Mouse (Mus musculus) heart, adult 2 months (tissue): ENCODE data around the gene Atp6v1fnb. TPM values are rescaled to one million over a fixed set of nuclear protein-coding genes. Genes with fewer than 3 reads are reported as not detected.

ENCODE experiments used
- DNase-seq, 2 experiments: peaks; one replicate each; pipeline ENCODE4 v3.0.0; 2021
- H3K27ac ChIP-seq: fragments of 200-600 bp; 2 replicates; pipeline ENCODE4 v1.8.1; 2022
- H3K27me3 ChIP-seq: fragments of 200-500 bp; 2 replicates; pipeline ENCODE4 v1.6.1; 2012; ENCODE audit warnings: mild to moderate bottlenecking, low read length, inconsistent platforms, mixed read lengths; ENCODE audit not compliant: control insufficient read depth, insufficient read depth
- H3K36me3 ChIP-seq: fragments of 200-500 bp; 2 replicates; pipeline ENCODE4 v1.6.1; 2012; ENCODE audit warnings: low read length, inconsistent platforms; ENCODE audit not compliant: control insufficient read depth, insufficient read depth
- H3K4me1 ChIP-seq: fragments of 200-500 bp; 2 replicates; pipeline ENCODE4 v1.6.1; 2011; ENCODE audit warnings: low read length; ENCODE audit not compliant: control insufficient read depth, insufficient read depth
- H3K4me3 ChIP-seq: fragments of 200-600 bp; 2 replicates; pipeline ENCODE4 v1.8.1; 2022
- H3K79me2 ChIP-seq: fragments of 200-500 bp; replicated peaks from 2 replicates; pipeline ENCODE4 v1.6.1; 2012; ENCODE audit warnings: mild to moderate bottlenecking, inconsistent platforms, low read length, moderate library complexity, mixed read lengths; ENCODE audit not compliant: control insufficient read depth, insufficient read depth
- H3K9ac ChIP-seq: fragments of 200-500 bp; 2 replicates; pipeline ENCODE4 v1.6.1; 2012; ENCODE audit warnings: low read depth, mild to moderate bottlenecking, control low read depth, inconsistent platforms, low read length, mixed read lengths
- CTCF ChIP-seq: fragments of 200-600 bp; IDR thresholded peaks from 2 replicates; pipeline ENCODE4 v1.8.1; 2022; ENCODE audit warnings: antibody characterized with exemption, mild to moderate bottlenecking, moderate library complexity
- EP300 ChIP-seq: fragments of 200-500 bp; IDR thresholded peaks from 2 replicates; pipeline ENCODE4 v1.6.1; 2011; ENCODE audit warnings: low read depth, low read length, control low read depth; ENCODE audit not compliant: insufficient read depth
- POLR2A ChIP-seq: fragments of 200-500 bp; IDR thresholded peaks from 2 replicates; pipeline ENCODE4 v1.6.1; 2011; ENCODE audit warnings: mild to moderate bottlenecking, low read depth, low read length, control low read depth; ENCODE audit not compliant: insufficient read depth
- WGBS: fragments of 180-500 bp; shearing (Covaris S2); methylation state at CpG from one replicate; pipeline ENCODE4 v1.1.7; 2018; 5-methylcytosine and 5-hydroxymethylcytosine counted together
- intact Hi-C: fragments of 180-260 bp; cut with DNase I; formaldehyde crosslinking; loops from one replicate; pipeline ENCODE4 v1.15.1; 2025
- polyA plus RNA-seq: library from polyadenylated mRNA; depleted of rRNA; stranded (reverse); fragments of >200 nt; gene quantifications from 2 replicates; pipeline ENCODE4 v1.2.3, GENCODE M21; 2012
- total RNA-seq, 2 experiments: library from RNA; stranded (reverse); gene quantifications; 2 replicates each; pipeline ENCODE4 v1.2.3; 2021

Gene Atp6v1fnb
- total and polyA plus RNA-seq, 3 experiments: not detected

DNA sequence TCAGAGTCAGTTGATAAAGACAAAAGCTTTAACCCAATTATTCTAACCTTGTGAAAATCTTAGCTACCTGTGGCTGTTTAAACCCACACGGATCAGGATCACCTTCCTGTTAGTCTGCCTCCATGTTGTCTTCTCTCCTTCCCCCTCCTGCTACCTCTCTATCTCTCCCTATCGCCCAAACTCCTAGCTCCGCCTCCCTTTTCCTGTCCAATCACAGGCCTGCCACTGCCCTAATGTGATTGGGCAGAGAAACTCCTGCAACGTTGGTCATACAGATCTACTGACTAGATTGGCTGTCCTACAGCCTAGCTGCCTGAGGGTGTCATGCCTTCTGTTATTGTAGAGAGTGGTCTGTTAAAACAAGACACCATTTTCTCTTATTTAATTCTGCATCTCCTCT, 21.4 kb upstream of the Atp6v1fnb start:
- no peaks in the 10 kb centered on the region for H3K79me2 ChIP-seq
- intact Hi-C loops: no loop called here
- no peak for DNase-seq
- H3K27ac ChIP-seq: no peak overlapping the region
- no peaks in the 10 kb centered on the region for H3K36me3 ChIP-seq
- no peak overlapping the region for H3K9ac ChIP-seq
- 32% methylated on average over 4 of the region's 4 CpGs for WGBS
- no peaks in the 10 kb centered on the region for H3K4me1 ChIP-seq
- H3K4me3 ChIP-seq: no peak overlapping the region
- no peak for TF ChIP-seq CTCF
- TF ChIP-seq EP300: no peak
- TF ChIP-seq POLR2A: no peak
- no peaks in the 10 kb centered on the region for H3K27me3 ChIP-seq

GRCm38 (mm10) chr6:29450667-29451066, 20.6 kb upstream of the Atp6v1fnb start:
- no peak for TF ChIP-seq EP300
- TF ChIP-seq CTCF: no peak
- no peak for TF ChIP-seq POLR2A
- H3K79me2 ChIP-seq: no peaks in the 10 kb centered on the region
- H3K27me3 ChIP-seq: no peaks in the 10 kb centered on the region
- 93% methylated on average over 6 of the region's 6 CpGs for WGBS
- DNase-seq: no peak
- no peaks in the 10 kb centered on the region for H3K4me1 ChIP-seq
- H3K27ac ChIP-seq: no peak overlapping the region
- no peak overlapping the region for H3K9ac ChIP-seq
- no peaks in the 10 kb centered on the region for H3K36me3 ChIP-seq
- intact Hi-C loops: no loop called here
- no peak overlapping the region for H3K4me3 ChIP-seq

DNA sequence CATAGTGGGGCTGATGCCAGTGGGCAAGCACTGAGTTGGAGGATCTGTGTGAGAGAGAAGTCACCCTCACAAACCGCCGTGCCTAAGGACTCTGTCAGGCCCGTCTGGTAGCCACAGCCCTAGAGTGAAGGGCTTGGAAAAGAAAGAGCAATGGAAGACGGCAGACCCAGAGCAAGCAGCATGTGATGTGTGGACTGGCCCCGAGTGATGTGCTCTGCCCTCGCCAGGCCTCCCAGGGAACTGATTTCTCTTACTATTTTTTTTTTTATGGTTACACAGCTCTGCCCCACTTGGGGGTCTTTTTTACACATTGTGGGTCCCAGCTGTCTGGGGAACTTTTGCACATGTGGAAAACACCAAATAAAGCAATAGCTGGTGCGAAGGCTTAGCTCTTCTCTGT, 9.7 kb upstream of the Atp6v1fnb start:
- Histone ChIP-seq H3K9ac (no peak overlapping the region), H3K27ac (no peak overlapping the region), H3K4me1 (no peaks in the 10 kb centered on the region), H3K4me3 (no peak overlapping the region), H3K36me3 (no peaks in the 10 kb centered on the region), H3K79me2 (no peaks in the 10 kb centered on the region), H3K27me3 (no peaks in the 10 kb centered on the region)
- no peak for DNase-seq
- 63% methylated on average over 7 of the region's 7 CpGs for WGBS
- TF ChIP-seq CTCF: no peak
- no peak for TF ChIP-seq POLR2A
- TF ChIP-seq EP300: no peak
- intact Hi-C loops: no loop called here

- 56% methylated on average over 3 of the region's 3 CpGs for WGBS
- Histone ChIP-seq H3K4me1 (no peaks in the 10 kb centered on the region; the same call in 1 of the 2 replicates), H3K4me3 (no peak overlapping the region), H3K79me2 (no peaks in the 10 kb centered on the region), H3K9ac (no peak overlapping the region), H3K36me3 (no peaks in the 10 kb centered on the region), H3K27me3 (no peaks in the 10 kb centered on the region), H3K27ac (no peak overlapping the region)
- intact Hi-C loops: no loop called here
- DNase-seq: no peak
- TF ChIP-seq EP300: no peak
- no peak for TF ChIP-seq CTCF
- no peak for TF ChIP-seq POLR2A
These were observed 7.8 kb upstream of the Atp6v1fnb start for GRCm38 (mm10) chr6:29463388-29463787.

GRCm38 (mm10) chr6:29467583-29468354, 3.5 kb upstream of the Atp6v1fnb start, which contains the start of gene Atp6v1f:
Atp6v1f (plus strand) TSS chr6:29467718.
- peak within 1 kb of the TSS; percentile 68 for H3K27ac ChIP-seq
- no peaks in the 10 kb centered on the region for H3K27me3 ChIP-seq
- peak within 1 kb of the TSS; percentile 69 for H3K9ac ChIP-seq
- WGBS: under 1% methylated on average over 39 of the region's 39 CpGs
- peak within 1 kb of the TSS; percentile 94 for H3K4me3 ChIP-seq
- TF ChIP-seq CTCF (no peak), POLR2A (0 out of 2 replicates have a peak, but pooled peaks have one; percentile 50), EP300 (no peak)
- no peaks in the 10 kb centered on the region for H3K36me3 ChIP-seq
- DNase-seq: peak; percentile 89 to 91
- intact Hi-C loops: loop anchor here (2.0 kb wide), 1 partner anchor 23 kb away; no protein-coding TSS in a partner anchor
- H3K79me2 ChIP-seq: no peaks in the 10 kb centered on the region
- no peaks in the 10 kb centered on the region; the same call in 1 of the 2 replicates for H3K4me1 ChIP-seq

DNA sequence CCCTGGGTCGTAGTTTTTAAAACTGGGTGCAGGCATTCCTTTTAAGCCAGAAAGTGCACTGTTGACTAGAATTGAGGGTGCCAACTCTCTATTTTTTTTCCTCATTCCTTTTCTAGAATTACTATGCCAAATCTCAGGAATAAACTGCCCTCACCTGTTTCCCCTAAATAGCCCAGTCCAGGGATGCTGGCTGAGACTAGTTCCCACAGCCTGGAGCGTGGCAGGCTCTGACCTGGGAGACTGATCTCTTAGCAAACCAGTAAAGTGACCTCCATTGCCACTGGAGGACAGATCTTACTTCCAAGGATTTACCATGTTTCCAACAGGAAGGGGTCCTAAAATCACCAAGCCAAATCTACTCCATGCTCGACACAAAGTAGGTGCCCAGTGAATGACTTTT, 2.4 kb upstream of the Atp6v1fnb start:
- no peak overlapping the region for H3K4me3 ChIP-seq
- intact Hi-C loops: no loop called here

More for the DNA sequence above, 2.4 kb upstream of the Atp6v1fnb start:
- DNase-seq: no peak
- Histone ChIP-seq H3K36me3 (no peaks in the 10 kb centered on the region), H3K79me2 (no peaks in the 10 kb centered on the region), H3K4me1 (no peaks in the 10 kb centered on the region; the same call in 1 of the 2 replicates), H3K27me3 (no peaks in the 10 kb centered on the region), H3K27ac (no peak overlapping the region), H3K9ac (no peak overlapping the region)
- WGBS: 87% methylated on average over 3 of the region's 3 CpGs
- no peak for TF ChIP-seq POLR2A
